Mouse (Mus musculus) CH12.LX (cell line): ENCODE measurements around the gene Fam107a. TPM values are rescaled to one million over a fixed set of nuclear protein-coding genes. Genes with fewer than 3 reads are reported as not detected.

Experiments used
- DNase-seq: peaks from one replicate; pipeline ENCODE4 v3.0.0-alpha.2; 2013; ENCODE audit errors: extremely low read depth
- H3K27ac ChIP-seq: 2 replicates; pipeline ENCODE4 v1.5.1; 2012; ENCODE audit warnings: low read depth, mild to moderate bottlenecking, control low read depth, moderate library complexity; ENCODE audit not compliant: insufficient read depth
- H3K27me3 ChIP-seq: replicated peaks from 2 replicates; pipeline ENCODE3; 2012; ENCODE audit warnings: inconsistent platforms
- H3K36me3 ChIP-seq, 2 experiments: replicated peaks in 1 of 2; 2 replicates each; pipeline versions ENCODE3 to v1.6.1; 2012; ENCODE audit warnings: inconsistent platforms in 1 of 2, low read length in 1 of 2, mild to moderate bottlenecking in 1 of 2, mixed read lengths in 1 of 2, moderate library complexity in 1 of 2; ENCODE audit not compliant: control insufficient read depth in 1 of 2, insufficient read depth in 1 of 2
- H3K4me1 ChIP-seq, 2 experiments: 2 replicates each; pipeline ENCODE4 v1.6.1; 2012; ENCODE audit warnings: inconsistent platforms in 1 of 2, moderate library complexity in 1 of 2; ENCODE audit not compliant: insufficient read depth in 2 of 2, control insufficient read depth in 1 of 2
- H3K4me2 ChIP-seq: 2 replicates; pipeline ENCODE4 v1.6.1; 2012; ENCODE audit warnings: low read depth, mild to moderate bottlenecking, control low read depth; ENCODE audit not compliant: poor library complexity, insufficient read depth, severe bottlenecking
- H3K4me3 ChIP-seq, 3 experiments: fragments of 150-350 bp in 1 of 3; sonication (generic) in 1 of 3; replicated peaks in 1 of 3; 2 replicates each; pipeline versions ENCODE3 to v1.5.1; 2011 to 2012; ENCODE audit warnings: low read depth in 2 of 3, low read length in 2 of 3, mild to moderate bottlenecking in 2 of 3, moderate library complexity in 2 of 3, control low read depth in 1 of 3, improper control_type of control experiment in 1 of 3, inconsistent platforms in 1 of 3, mixed read lengths in 1 of 3; ENCODE audit not compliant: poor library complexity in 1 of 3
- H3K79me2 ChIP-seq: replicated peaks from 2 replicates; pipeline ENCODE4 v1.6.1; 2012; ENCODE audit warnings: mild to moderate bottlenecking, moderate library complexity; ENCODE audit not compliant: control insufficient read depth, poor library complexity, insufficient read depth, severe bottlenecking; ENCODE audit errors: extremely low read depth
- H3K9ac ChIP-seq: 2 replicates; pipeline ENCODE4 v1.6.1; 2012; ENCODE audit warnings: low read depth, mild to moderate bottlenecking, control low read depth, moderate library complexity; ENCODE audit not compliant: insufficient read depth
- H3K9me3 ChIP-seq: replicated peaks from 2 replicates; pipeline ENCODE3; 2012; ENCODE audit warnings: low read length, inconsistent platforms, mixed read lengths
- BHLHE40 ChIP-seq: IDR thresholded peaks from 2 replicates; pipeline ENCODE4 v1.6.1; 2011; ENCODE audit warnings: mild to moderate bottlenecking, low read depth, low read length, improper control_type of control experiment
- CHD1 ChIP-seq: IDR thresholded peaks from 2 replicates; pipeline ENCODE4 v1.6.1; 2012; ENCODE audit warnings: low read depth, low read length, improper control_type of control experiment, inconsistent platforms
- CHD2 ChIP-seq: IDR thresholded peaks from 2 replicates; pipeline ENCODE4 v1.6.1; 2011; ENCODE audit warnings: low read length, improper control_type of control experiment
- E2F4 ChIP-seq: IDR thresholded peaks from 2 replicates; pipeline ENCODE4 v1.6.1; 2011; ENCODE audit warnings: low read depth, low read length, improper control_type of control experiment; ENCODE audit not compliant: insufficient replicate concordance
- ELF1 ChIP-seq: IDR thresholded peaks from 2 replicates; pipeline ENCODE4 v1.6.1; 2014; ENCODE audit warnings: low read depth, mild to moderate bottlenecking, inconsistent platforms, low read length, improper control_type of control experiment
- EP300 ChIP-seq: IDR thresholded peaks from 2 replicates; pipeline ENCODE4 v1.6.1; 2011; ENCODE audit warnings: low read length, improper control_type of control experiment
- ETS1 ChIP-seq: conservative IDR thresholded peaks from 2 replicates; pipeline ENCODE4 v1.6.1; 2012; ENCODE audit warnings: low read depth, mild to moderate bottlenecking, inconsistent platforms, low read length, improper control_type of control experiment, moderate library complexity
- HCFC1 ChIP-seq: IDR thresholded peaks from 2 replicates; pipeline ENCODE4 v1.6.1; 2012; ENCODE audit warnings: low read depth, mild to moderate bottlenecking, inconsistent platforms, low read length, improper control_type of control experiment
- JUN ChIP-seq: IDR thresholded peaks from 2 replicates; pipeline ENCODE4 v1.6.1; 2011; ENCODE audit warnings: low read depth, mild to moderate bottlenecking, low read length, improper control_type of control experiment, moderate library complexity; ENCODE audit not compliant: insufficient read depth
- MAFK ChIP-seq: IDR thresholded peaks from 2 replicates; pipeline ENCODE4 v1.6.1; 2011; ENCODE audit warnings: low read length, improper control_type of control experiment; ENCODE audit not compliant: insufficient replicate concordance
- NELFE ChIP-seq: IDR thresholded peaks from 2 replicates; pipeline ENCODE4 v1.6.1; 2011; ENCODE audit warnings: low read depth, low read length, improper control_type of control experiment
- NRF1 ChIP-seq: IDR thresholded peaks from 2 replicates; pipeline ENCODE4 v1.6.1; 2014; ENCODE audit warnings: low read depth, mild to moderate bottlenecking, inconsistent platforms, low read length, improper control_type of control experiment, moderate library complexity
- POLR2AphosphoS2 ChIP-seq: IDR thresholded peaks from 2 replicates; pipeline ENCODE4 v1.6.1; 2011; ENCODE audit warnings: low read depth, low read length, improper control_type of control experiment
- RAD21 ChIP-seq: IDR thresholded peaks from 2 replicates; pipeline ENCODE4 v1.6.1; 2011; ENCODE audit warnings: low read depth, mild to moderate bottlenecking, low read length, improper control_type of control experiment, moderate library complexity
- TBP ChIP-seq: conservative IDR thresholded peaks from 2 replicates; pipeline ENCODE4 v1.6.1; 2011; ENCODE audit warnings: low read depth, low read length, improper control_type of control experiment
- ZMIZ1 ChIP-seq: IDR thresholded peaks from 2 replicates; pipeline ENCODE4 v1.6.1; 2012; ENCODE audit warnings: low read depth, mild to moderate bottlenecking, inconsistent platforms, low read length, improper control_type of control experiment
- ZNF384 ChIP-seq: IDR thresholded peaks from 2 replicates; pipeline ENCODE4 v1.6.1; 2012; ENCODE audit warnings: low read depth, low read length, improper control_type of control experiment, inconsistent platforms
- dilution Hi-C: fragments of 300-500 bp; cut with MboI; formaldehyde crosslinking; loops from 2 replicates; pipeline ENCODE4 v1.14.3; 2020; ENCODE audit warnings: low sequenced_read_pairs; ENCODE audit not compliant: extremely low pct_unique_long_range_greater_than_20kb, extremely low pct_ligation_motif_present
- in situ Hi-C: fragments of 300-500 bp; cut with MboI; formaldehyde crosslinking; loops from 3 replicates; pipeline ENCODE4 v1.14.3; 2019; ENCODE audit warnings: low sequenced_read_pairs, low pct_ligation_motif_present, low pct_unique_long_range_greater_than_20kb, mixed read lengths
- polyA plus RNA-seq: library from polyadenylated mRNA; unstranded; fragments of >175 nt; gene quantifications from 2 replicates; pipeline ENCODE4 v1.2.1, GENCODE M21; 2012; ENCODE audit warnings: low read depth; ENCODE audit not compliant: insufficient read length
- total RNA-seq, 2 experiments: library from RNA; depleted of rRNA; stranded (reverse); fragments of 300-350 nt in 1 of 2; fragments of >200 nt in 1 of 2; gene quantifications; 2 replicates each; pipeline ENCODE4 v1.2.3; 2012 to 2014

The Fam107a gene
- total and polyA plus RNA-seq, 3 experiments, result not detected

GRCm38 (mm10) chr14:8340226-8340625 lies 22.4 kb upstream of the Fam107a start:
- DNase-seq, result no peak
- dilution Hi-C loops, result no loop called here
- H3K27me3 ChIP-seq, result peaks cover 5% of the 10 kb centered on the region
- H3K4me2 ChIP-seq, result no peak overlapping the region
- no peaks in the 10 kb centered on the region for H3K36me3 ChIP-seq
- no peak overlapping the region for H3K4me3 ChIP-seq
- in situ Hi-C loops, result no loop called here
- H3K9ac ChIP-seq, result no peak overlapping the region
- H3K79me2 ChIP-seq, result no peaks in the 10 kb centered on the region
- no peak overlapping the region for H3K27ac ChIP-seq
- no peaks in the 10 kb centered on the region for H3K4me1 ChIP-seq
- peaks cover 2% of the 10 kb centered on the region for H3K9me3 ChIP-seq
- TF ChIP-seq RAD21 (no peak), NRF1 (no peak)
- TF ChIP-seq, all 38 proteins: peak for 0

GRCm38 (mm10) chr14:8335947-8336346 lies 18.1 kb upstream of the Fam107a start:
- Histone ChIP-seq H3K4me1 (no peaks in the 10 kb centered on the region), H3K27me3 (no peaks in the 10 kb centered on the region), H3K9me3 (peaks cover 2% of the 10 kb centered on the region), H3K4me3 (no peak overlapping the region), H3K9ac (no peak overlapping the region), H3K4me2 (no peak overlapping the region), H3K79me2 (no peaks in the 10 kb centered on the region), H3K27ac (no peak overlapping the region), H3K36me3 (no peaks in the 10 kb centered on the region)
- in situ Hi-C loops, result loop anchor here (10.0 kb wide), 1 partner anchor 371 kb away; no protein-coding TSS in a partner anchor
- TF ChIP-seq CHD1, result no peak
- TF ChIP-seq HCFC1, result no peak
- TF ChIP-seq JUN, result no peak
- no peak for TF ChIP-seq POLR2AphosphoS2
- TF ChIP-seq ETS1, result no peak
- TF ChIP-seq CHD2, result no peak
- TF ChIP-seq EP300, result no peak
- no peak for TF ChIP-seq NELFE
- no peak for TF ChIP-seq ZMIZ1
- no peak for TF ChIP-seq MAFK
- TF ChIP-seq NRF1, result no peak
- TF ChIP-seq RAD21, result no peak
- no peak for TF ChIP-seq ZNF384
- DNase-seq, result no peak
- dilution Hi-C loops, result no loop called here

- H3K27ac ChIP-seq, result no peak overlapping the region
- no peak for TF ChIP-seq E2F4
- no peak for TF ChIP-seq ZMIZ1
- TF ChIP-seq TBP, result no peak
- TF ChIP-seq ELF1, result no peak
- TF ChIP-seq CHD1, result no peak
- TF ChIP-seq ZNF384, result no peak
- TF ChIP-seq JUN, result no peak
- no peak for TF ChIP-seq MAFK
- TF ChIP-seq BHLHE40, result no peak
- H3K79me2 ChIP-seq, result no peaks in the 10 kb centered on the region
- dilution Hi-C loops, result no loop called here
- no peak for DNase-seq
- no peaks in the 10 kb centered on the region for H3K36me3 ChIP-seq
- no peaks in the 10 kb centered on the region for H3K27me3 ChIP-seq
- H3K4me1 ChIP-seq, result no peaks in the 10 kb centered on the region
- no peak overlapping the region for H3K4me2 ChIP-seq
- H3K9ac ChIP-seq, result no peak overlapping the region
- in situ Hi-C loops, result loop anchor here (10.0 kb wide), 1 partner anchor 370 kb away; no protein-coding TSS in a partner anchor
- H3K4me3 ChIP-seq, result no peak overlapping the region
- H3K9me3 ChIP-seq, result peaks cover 2% of the 10 kb centered on the region
These were observed 16.7 kb upstream of the Fam107a start for GRCm38 (mm10) chr14:8334511-8334910.
